Mouse (Mus musculus): ENCODE measurements at regions not wholly inside any gene's neighbourhood (a gene's known extent, or its start where the extent isn't known, plus 50 kb on each side); places are given as distances from the start of the nearest gene placed in this dataset.

GRCm38 (mm10) chr17:85932360-85933132 lies 212.4 kb downstream of the Srbd1 start:
- no peak for DNase-seq

GRCm38 (mm10) chr17:85931955-85932354 lies 213.0 kb downstream of the Srbd1 start:
- no peak for DNase-seq

GRCm38 (mm10) chr17:85930789-85931188 lies 214.2 kb downstream of the Srbd1 start:
- no peak for DNase-seq

DNA sequence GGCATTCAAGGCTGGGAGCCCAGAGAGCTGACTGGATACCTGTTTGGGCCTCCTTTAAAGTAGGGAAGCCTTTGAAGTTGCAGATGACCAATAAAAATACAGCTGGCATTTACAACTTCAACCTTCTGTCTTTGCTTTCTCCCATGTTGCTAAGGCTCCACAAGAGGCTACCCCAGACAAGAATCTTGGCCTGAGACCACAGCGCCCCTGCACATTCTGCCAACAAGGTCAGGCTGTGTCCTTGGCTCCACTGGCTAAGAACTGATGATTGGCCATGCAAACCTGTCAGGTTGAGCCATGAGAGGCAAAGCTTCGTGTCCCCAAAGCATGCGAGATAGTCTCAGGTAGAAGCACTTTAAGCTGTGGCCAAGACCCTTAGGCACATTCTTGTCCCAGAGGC lies 214.6 kb downstream of the Srbd1 start:
- no peak for DNase-seq

DNA sequence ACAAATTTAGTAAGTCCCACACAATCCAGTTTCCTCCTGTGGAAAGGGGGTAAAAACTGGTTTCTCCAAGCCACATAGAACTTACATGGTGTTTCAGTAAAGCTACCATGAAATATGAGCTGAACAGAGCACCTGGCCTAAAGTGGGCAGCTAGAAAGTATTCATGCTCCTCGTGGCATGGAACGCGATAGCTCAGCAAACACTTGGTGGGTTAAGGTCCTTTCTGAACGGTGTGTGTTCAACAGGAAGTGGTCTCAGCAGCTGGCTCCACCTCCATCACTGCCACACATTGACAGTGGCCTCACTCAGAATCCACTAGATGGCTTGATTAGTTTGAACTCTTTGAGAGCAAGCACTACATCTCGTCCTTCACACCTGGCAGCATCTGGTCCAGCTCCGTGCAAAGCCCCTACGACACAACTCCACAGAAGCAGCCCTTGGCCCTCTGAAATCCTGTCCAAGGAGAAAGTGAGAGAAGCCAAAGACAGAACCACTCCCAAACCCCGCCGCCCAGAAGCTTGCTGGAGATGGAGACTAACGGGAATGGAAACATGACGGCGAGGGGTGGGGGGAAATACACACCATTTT lies 215.2 kb downstream of the Srbd1 start:
- DNase-seq: no peak

DNA sequence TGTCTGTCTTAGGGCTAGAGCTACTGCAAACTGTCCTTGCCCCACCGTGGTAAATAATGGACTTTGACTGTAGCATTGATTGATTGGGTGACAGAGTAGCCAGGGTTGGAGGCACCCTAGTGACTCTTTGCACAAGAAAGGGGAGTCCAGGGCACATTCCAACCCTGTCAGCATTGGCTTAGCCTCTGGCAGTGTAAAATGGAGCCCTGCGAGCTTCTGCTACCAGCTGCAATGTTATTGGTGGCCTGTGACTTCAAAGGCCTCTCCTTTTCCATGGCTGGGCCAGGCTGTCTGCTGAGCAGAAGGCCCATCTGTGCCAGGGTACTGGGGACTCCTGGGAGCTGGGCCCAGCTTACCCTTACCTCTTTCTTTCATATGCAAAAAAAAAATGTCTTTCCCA lies 216.4 kb downstream of the Srbd1 start:
- no peak for DNase-seq

DNA sequence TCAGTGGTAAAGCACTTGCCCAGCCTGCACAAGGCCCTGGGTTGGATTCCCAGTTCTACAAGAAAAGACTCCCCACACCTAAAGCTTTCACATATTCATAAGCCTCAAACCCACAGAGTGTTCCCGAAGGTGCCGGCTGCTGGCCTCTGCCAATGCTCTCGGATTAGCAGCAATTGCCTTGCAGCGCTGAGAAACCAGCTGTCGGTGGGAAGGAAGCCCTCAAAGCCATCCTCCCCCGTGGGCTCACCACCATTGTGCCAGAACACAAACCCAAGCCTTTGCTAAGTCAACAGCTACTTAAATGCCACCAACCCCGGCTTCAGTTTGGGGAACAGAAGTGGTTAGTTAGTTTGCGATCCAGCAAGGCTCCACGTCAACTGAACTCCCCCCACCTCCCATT lies 217.7 kb downstream of the Srbd1 start:
- no peak for DNase-seq

- DNase-seq: no peak
These were observed 218.9 kb downstream of the Srbd1 start for GRCm38 (mm10) chr17:85926044-85926443.

- DNase-seq: no peak
These were observed 223.7 kb downstream of the Srbd1 start for GRCm38 (mm10) chr17:85921219-85921673.

DNA sequence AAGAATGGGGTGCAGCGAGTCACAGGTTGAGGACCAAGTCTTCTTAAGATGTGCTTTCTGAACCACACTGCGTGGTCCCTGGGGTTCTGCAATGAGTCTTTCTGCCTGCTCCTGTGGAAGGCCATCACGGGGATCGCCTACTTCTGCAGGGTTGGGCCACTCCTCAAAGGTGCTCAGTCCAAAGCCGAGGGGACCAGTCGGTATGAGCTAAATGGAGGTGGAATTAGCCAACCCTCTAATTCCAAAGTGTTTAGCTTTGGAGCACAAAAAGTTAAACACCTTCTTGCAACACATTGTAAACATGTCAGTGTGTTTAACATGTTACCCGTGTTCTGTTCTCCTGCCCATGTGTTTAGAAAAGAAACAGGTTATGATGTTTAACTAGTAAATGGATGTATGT lies 225.1 kb downstream of the Srbd1 start:
- no peak for DNase-seq

- no peak for DNase-seq
These were observed 227.8 kb upstream of the Six2 start for GRCm38 (mm10) chr17:85915870-85916269.

GRCm38 (mm10) chr17:85914062-85914461 lies 226.0 kb upstream of the Six2 start:
- no peak for DNase-seq

GRCm38 (mm10) chr17:85908709-85909108 lies 220.6 kb upstream of the Six2 start:
- DNase-seq: no peak

GRCm38 (mm10) chr17:85906597-85907187 lies 218.6 kb upstream of the Six2 start:
- no peak for DNase-seq

DNA sequence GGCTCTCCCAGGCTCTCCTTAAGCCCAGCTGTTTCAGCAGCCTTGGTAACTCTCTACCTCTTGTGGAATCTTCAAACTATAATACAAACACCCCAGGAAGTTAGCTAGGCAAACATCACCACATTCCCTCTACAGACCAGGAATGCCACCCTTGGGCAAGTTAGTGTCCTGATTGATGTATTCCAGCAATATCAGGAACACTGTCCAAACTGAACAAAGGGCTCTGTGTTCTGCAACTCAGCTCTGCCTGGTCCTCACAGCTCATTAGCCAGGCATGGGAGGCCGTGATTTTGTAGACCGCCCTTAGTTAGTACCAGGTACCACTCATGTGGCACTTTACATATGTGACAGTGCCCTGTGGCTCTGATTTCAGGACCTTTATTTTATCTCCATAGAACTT lies 214.5 kb upstream of the Six2 start:
- DNase-seq: no peak

DNA sequence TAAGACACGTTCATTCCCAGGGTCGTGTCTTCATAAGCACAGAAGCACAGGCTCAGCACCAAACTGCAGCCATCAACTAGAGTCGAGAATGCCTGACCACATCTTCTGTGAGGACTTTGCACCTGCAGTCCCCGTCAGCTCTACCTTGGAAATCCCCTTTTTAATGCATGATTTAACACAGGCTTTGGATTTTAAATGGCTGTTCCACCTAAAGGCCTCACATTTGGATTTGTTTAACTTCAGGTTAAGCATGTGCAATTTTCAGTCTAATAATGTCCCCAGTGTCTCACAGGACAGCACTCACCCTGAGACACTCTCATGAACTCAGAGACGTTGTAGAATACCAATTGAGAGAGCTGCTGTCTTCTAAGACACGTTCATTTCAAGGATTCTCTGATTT lies 211.0 kb upstream of the Six2 start:
- DNase-seq: no peak

- no peak for DNase-seq
These were observed 207.9 kb upstream of the Six2 start for GRCm38 (mm10) chr17:85895978-85896377.

DNA sequence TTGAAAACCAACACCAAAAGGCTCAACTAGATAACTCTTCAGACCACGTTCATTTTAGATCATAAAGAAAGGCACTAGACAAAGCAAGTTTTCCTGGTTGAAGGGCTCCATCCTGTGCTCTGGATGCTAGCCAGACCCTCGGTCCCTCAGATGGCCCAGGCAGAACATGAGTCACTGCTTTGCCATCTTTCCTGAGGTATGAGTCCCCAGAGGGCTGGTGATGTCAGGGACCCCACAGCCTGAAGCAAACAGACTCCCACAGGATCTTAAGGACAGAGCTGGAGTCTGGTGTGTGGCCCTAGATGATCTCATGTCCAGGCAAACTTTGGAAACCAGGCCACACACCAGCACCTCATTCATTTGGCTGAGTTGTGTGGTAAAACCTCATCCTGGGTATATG lies 203.2 kb upstream of the Six2 start:
- DNase-seq: no peak

DNA sequence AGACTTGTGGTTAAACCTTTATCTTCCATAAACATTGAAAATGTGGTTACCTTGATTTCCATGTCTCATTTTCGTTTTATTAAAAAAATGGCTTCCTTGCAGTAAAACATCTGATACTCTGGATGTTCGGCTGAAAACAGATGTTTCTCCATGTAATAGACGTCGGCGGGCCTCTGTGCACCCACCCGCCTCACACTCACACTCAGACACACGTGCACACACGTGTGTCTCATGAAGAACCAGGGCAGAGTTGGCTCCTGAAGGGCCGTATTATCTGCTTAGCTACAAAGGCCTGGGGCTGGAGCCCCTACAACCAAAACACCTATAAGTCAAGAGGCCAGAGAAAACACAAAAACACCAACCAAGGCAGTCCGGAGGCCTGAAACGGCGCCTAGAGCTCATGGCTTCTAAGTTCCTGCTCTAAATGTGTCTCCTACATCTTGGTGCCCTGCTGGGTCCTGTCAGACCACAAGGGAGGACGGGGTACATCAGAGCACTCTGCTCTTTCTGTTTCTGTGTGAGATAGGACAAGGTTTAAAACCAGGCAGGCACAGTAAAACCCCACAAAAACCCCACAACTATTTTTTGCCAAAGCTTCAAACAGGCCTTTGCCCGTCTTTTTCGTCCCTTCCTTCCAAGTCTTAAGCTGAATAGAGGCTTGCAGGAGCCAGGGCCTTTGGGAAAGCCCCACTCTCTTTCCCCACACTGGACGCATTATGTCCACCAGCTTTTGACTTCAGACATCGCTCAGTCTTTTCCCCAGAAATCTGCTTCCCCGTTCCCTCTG lies 201.9 kb upstream of the Six2 start:
- no peak for DNase-seq

DNA sequence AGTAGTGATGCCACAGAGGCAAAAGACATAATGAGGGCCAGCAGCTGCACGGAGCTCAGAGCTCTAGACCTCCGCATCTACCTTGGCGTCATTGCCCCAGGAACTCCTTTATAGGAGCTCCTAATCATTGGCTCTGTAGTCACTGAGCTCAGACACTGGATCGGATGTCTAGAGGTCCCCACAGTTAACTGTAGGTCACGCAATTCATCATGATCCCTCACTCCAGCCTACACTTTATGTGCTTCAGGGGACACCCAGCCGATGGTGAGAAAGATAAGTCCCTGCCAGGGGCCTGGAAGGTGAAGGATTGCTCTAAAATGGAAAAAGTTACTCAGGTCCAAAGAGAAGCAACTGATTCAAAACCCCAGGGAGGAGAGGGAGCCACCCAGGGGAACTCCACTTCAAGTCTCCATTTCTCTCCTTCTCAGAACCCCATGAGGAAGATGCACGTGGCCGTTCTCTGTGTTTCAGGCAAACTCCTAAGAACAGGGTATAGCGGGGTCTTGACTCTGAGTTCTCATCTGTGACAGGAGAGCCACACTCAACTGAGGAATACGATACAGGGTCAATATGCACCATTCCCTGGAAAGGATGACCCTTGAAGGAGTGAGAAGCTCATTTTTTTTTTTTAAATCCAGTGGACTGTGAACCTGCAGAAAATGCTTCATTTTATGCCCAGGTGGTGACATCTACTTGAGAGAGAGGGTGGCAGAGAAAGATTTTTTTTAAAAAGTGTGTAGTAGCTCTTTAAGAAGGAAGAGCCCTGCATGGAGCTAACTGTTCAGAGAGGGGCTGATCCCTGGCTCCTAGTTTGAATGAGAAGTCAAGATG lies 200.7 kb upstream of the Six2 start:
- DNase-seq: no peak

GRCm38 (mm10) chr17:85886675-85887074 lies 198.6 kb upstream of the Six2 start:
- DNase-seq: no peak

- no peak for DNase-seq
These were observed 198.2 kb upstream of the Six2 start for GRCm38 (mm10) chr17:85886237-85886636.

All from lung, postnatal 14 days (tissue).